ENCODE assay signal across 18 mouse cellular contexts in genomic region chr16:21969874-21970273, GRCm38 (mm10). TPM values are rescaled to one million over a fixed set of nuclear protein-coding genes. Genes with fewer than 3 reads are reported as not detected.
A peak's percentile ranks its signal among the peaks of the same experiment; 100 is the strongest.
DNase-seq lines count a peak whose midpoint lies in the region; ATAC-seq lines count a peak whose summit lies in the region.
"Had no signal": no experiment of that assay in that cellular context is flagged by ENCODE, and none has a peak within 500 bp of the region (broad histone marks: within the 10 kb centered on the region; RNA-seq: fewer than 3 reads in every experiment).

No protein-coding gene starts in this region.

- H3K36me3 ChIP-seq in embryonic facial prominence, embryonic 11.5 days (replicated peaks; ENCODE audit: control insufficient read depth, insufficient read depth, low read depth, low read length), result no peaks in the 10 kb centered on the region
- no peaks in the 10 kb centered on the region for H3K36me3 ChIP-seq in embryonic facial prominence, embryonic 10.5 days (replicated peaks)
- no peaks in the 10 kb centered on the region for H3K36me3 ChIP-seq in heart, embryonic 12.5 days
- no peaks in the 10 kb centered on the region for H3K36me3 ChIP-seq in midbrain, embryonic 12.5 days
- no peaks in the 10 kb centered on the region for H3K36me3 ChIP-seq in midbrain, embryonic 14.5 days (ENCODE audit: control insufficient read depth, insufficient read depth, low read length)
- H3K36me3 ChIP-seq in embryonic facial prominence, embryonic 15.5 days, result no peaks in the 10 kb centered on the region
- H3K36me3 ChIP-seq: embryonic facial prominence, embryonic 12.5 days; forebrain, embryonic 15.5 days had no signal

- no peak overlapping the region for H3K27ac ChIP-seq in embryonic facial prominence, embryonic 11.5 days (replicated peaks; ENCODE audit: low read depth, low read length)
- no peak overlapping the region for H3K27ac ChIP-seq in embryonic facial prominence, embryonic 10.5 days (replicated peaks)
- H3K27ac ChIP-seq in heart, embryonic 12.5 days (ENCODE audit: poor library complexity, severe bottlenecking), result no peak overlapping the region
- no peak overlapping the region for H3K27ac ChIP-seq in midbrain, embryonic 12.5 days (replicated peaks)
- H3K27ac ChIP-seq in midbrain, embryonic 14.5 days (replicated peaks; ENCODE audit: low read depth, low read length), result no peak overlapping the region
- H3K27ac ChIP-seq in embryonic facial prominence, embryonic 15.5 days (replicated peaks), result no peak overlapping the region
- H3K27ac ChIP-seq: embryonic facial prominence, embryonic 12.5 days; forebrain, embryonic 15.5 days; hindbrain, embryonic 14.5 days had no signal

- H3K4me1 ChIP-seq in embryonic facial prominence, embryonic 11.5 days (ENCODE audit: control insufficient read depth, insufficient read depth, low read length), result no peaks in the 10 kb centered on the region
- 0 out of 2 replicates have a peak, but pooled peaks cover 4% of the 10 kb centered on the region for H3K4me1 ChIP-seq in embryonic facial prominence, embryonic 10.5 days
- no peaks in the 10 kb centered on the region for H3K4me1 ChIP-seq in heart, embryonic 12.5 days (replicated peaks)
- H3K4me1 ChIP-seq in midbrain, embryonic 12.5 days, result no peaks in the 10 kb centered on the region
- H3K4me1 ChIP-seq in midbrain, embryonic 14.5 days (ENCODE audit: control insufficient read depth, insufficient read depth, low read length), result no peaks in the 10 kb centered on the region
- no peaks in the 10 kb centered on the region for H3K4me1 ChIP-seq in embryonic facial prominence, embryonic 15.5 days
- H3K4me1 ChIP-seq: embryonic facial prominence, embryonic 12.5 days; forebrain, embryonic 15.5 days had no signal

- H3K4me3 ChIP-seq in embryonic facial prominence, embryonic 11.5 days (ENCODE audit: low read depth, low read length), result no peak overlapping the region
- no peak overlapping the region for H3K4me3 ChIP-seq in embryonic facial prominence, embryonic 10.5 days
- H3K4me3 ChIP-seq in heart, embryonic 12.5 days, result no peak overlapping the region
- H3K4me3 ChIP-seq in midbrain, embryonic 12.5 days, result no peak overlapping the region
- no peak overlapping the region for H3K4me3 ChIP-seq in midbrain, embryonic 14.5 days (replicated peaks; ENCODE audit: low read depth, low read length)
- H3K4me3 ChIP-seq in embryonic facial prominence, embryonic 15.5 days (replicated peaks), result no peak overlapping the region
- H3K4me3 ChIP-seq: embryonic facial prominence, embryonic 12.5 days; forebrain, embryonic 15.5 days had no signal

- H3K9ac ChIP-seq in embryonic facial prominence, embryonic 11.5 days (replicated peaks; ENCODE audit: low read length), result no peak overlapping the region
- no peak overlapping the region for H3K9ac ChIP-seq in heart, embryonic 12.5 days
- no peak overlapping the region for H3K9ac ChIP-seq in midbrain, embryonic 12.5 days (replicated peaks)
- no peak overlapping the region for H3K9ac ChIP-seq in midbrain, embryonic 14.5 days (replicated peaks; ENCODE audit: low read length)
- no peak overlapping the region for H3K9ac ChIP-seq in embryonic facial prominence, embryonic 15.5 days
- H3K9ac ChIP-seq: embryonic facial prominence, embryonic 12.5 days; forebrain, embryonic 15.5 days; hindbrain, embryonic 14.5 days had no signal

- no peaks in the 10 kb centered on the region for H3K9me3 ChIP-seq in embryonic facial prominence, embryonic 11.5 days (replicated peaks; ENCODE audit: control insufficient read depth, low read length)
- H3K9me3 ChIP-seq in embryonic facial prominence, embryonic 10.5 days, result no peaks in the 10 kb centered on the region
- no peaks in the 10 kb centered on the region; the same call in 1 of the 2 replicates for H3K9me3 ChIP-seq in heart, embryonic 12.5 days (replicated peaks)
- no peaks in the 10 kb centered on the region for H3K9me3 ChIP-seq in midbrain, embryonic 12.5 days
- no peaks in the 10 kb centered on the region for H3K9me3 ChIP-seq in midbrain, embryonic 14.5 days (ENCODE audit: control insufficient read depth, low read length)
- H3K9me3 ChIP-seq in embryonic facial prominence, embryonic 15.5 days (replicated peaks), result no peaks in the 10 kb centered on the region
- H3K9me3 ChIP-seq: embryonic facial prominence, embryonic 12.5 days; forebrain, embryonic 15.5 days had no signal

- no peak overlapping the region for H3K4me2 ChIP-seq in embryonic facial prominence, embryonic 11.5 days (ENCODE audit: low read depth, low read length)
- no peak overlapping the region for H3K4me2 ChIP-seq in heart, embryonic 12.5 days
- no peak overlapping the region for H3K4me2 ChIP-seq in midbrain, embryonic 12.5 days (replicated peaks)
- H3K4me2 ChIP-seq in midbrain, embryonic 14.5 days (ENCODE audit: low read length), result no peak overlapping the region
- no peak overlapping the region for H3K4me2 ChIP-seq in embryonic facial prominence, embryonic 15.5 days (replicated peaks)
- H3K4me2 ChIP-seq: embryonic facial prominence, embryonic 12.5 days; forebrain, embryonic 15.5 days; hindbrain, embryonic 14.5 days had no signal

- H3K27me3 ChIP-seq in embryonic facial prominence, embryonic 11.5 days (ENCODE audit: control insufficient read depth, insufficient read depth, low read length), result no peaks in the 10 kb centered on the region
- peaks cover 5% of the 10 kb centered on the region; the same call in 1 of the 2 replicates for H3K27me3 ChIP-seq in embryonic facial prominence, embryonic 10.5 days (replicated peaks; ENCODE audit: low read depth, poor library complexity, severe bottlenecking)
- no peaks in the 10 kb centered on the region for H3K27me3 ChIP-seq in heart, embryonic 12.5 days (replicated peaks)
- no peaks in the 10 kb centered on the region for H3K27me3 ChIP-seq in midbrain, embryonic 12.5 days
- H3K27me3 ChIP-seq in midbrain, embryonic 14.5 days (ENCODE audit: control insufficient read depth, insufficient read depth, low read length), result no peaks in the 10 kb centered on the region
- H3K27me3 ChIP-seq in embryonic facial prominence, embryonic 15.5 days, result no peaks in the 10 kb centered on the region
- H3K27me3 ChIP-seq: embryonic facial prominence, embryonic 12.5 days; forebrain, embryonic 15.5 days had no signal

- no peak for DNase-seq in embryonic facial prominence, embryonic 11.5 days (ENCODE audit: low spot score)
- no peak for DNase-seq in embryonic facial prominence, embryonic 10.5 days (ENCODE audit: low spot score)
- no peak for DNase-seq in heart, adult 11 months
- DNase-seq in midbrain, embryonic 14.5 days, result no peak
- DNase-seq in kidney, adult 18-20 months, result no peak
- DNase-seq: adrenal gland, postnatal 25 days; cerebellum, adult 18-20 months; cerebellum, postnatal 10 days; gastrocnemius, postnatal 14 days; heart, postnatal 10 days had no signal

- ATAC-seq in embryonic facial prominence, embryonic 11.5 days (replicated peaks; ENCODE audit: insufficient number of reproducible peaks, low FRiP score, low TSS enrichment, low read depth), result 0 out of 2 replicates have a peak, but pooled peaks have one; percentile 39
- ATAC-seq in heart, embryonic 12.5 days (ENCODE audit: insufficient number of reproducible peaks, low FRiP score), result 0 out of 2 replicates have a peak, but pooled peaks have one; percentile 39
- ATAC-seq in midbrain, embryonic 12.5 days (ENCODE audit: low FRiP score, low read depth), result peak; percentile 30; the same call in 1 of the 2 replicates
- no peak for ATAC-seq in midbrain, embryonic 14.5 days (ENCODE audit: low FRiP score, low TSS enrichment)
- ATAC-seq in embryonic facial prominence, embryonic 15.5 days (ENCODE audit: insufficient number of reproducible peaks, low FRiP score, low TSS enrichment, low read depth), result peak; percentile 39; the same call in 1 of the 2 replicates
- ATAC-seq: forebrain, embryonic 15.5 days; intestine, embryonic 16.5 days had no signal

- 88% methylated on average over 5 of the region's 5 CpGs for WGBS in embryonic facial prominence, embryonic 11.5 days
- 79% methylated on average over 5 of the region's 5 CpGs for WGBS in embryonic facial prominence, embryonic 10.5 days
- WGBS in heart, embryonic 12.5 days, result 81% methylated on average over 5 of the region's 5 CpGs
- 80% methylated on average over 3 of the region's 5 CpGs for WGBS in midbrain, embryonic 12.5 days
- WGBS in midbrain, embryonic 14.5 days, result 88% methylated on average over 5 of the region's 5 CpGs
- WGBS in embryonic facial prominence, embryonic 15.5 days, result 76% methylated on average over 5 of the region's 5 CpGs

RNA-seq across cellular contexts. Expression of gene Tmem41a, which starts 22.5 kb away (rescaled TPM):
- 37.5 and 38.3 TPM in 2 replicates for polyA plus RNA-seq in embryonic facial prominence, embryonic 11.5 days (2014; fragmentation: Nextera tagmentation; extraction: Ambion mirVana)
- 42.7 and 48.2 TPM in 2 replicates for polyA plus RNA-seq in embryonic facial prominence, embryonic 10.5 days (2016; fragmentation: Nextera tagmentation; extraction: Ambion mirVana)
- polyA plus RNA-seq in heart, embryonic 12.5 days (2016; fragmentation: Nextera tagmentation; extraction: Ambion mirVana), result 37.6 and 37.8 TPM in 2 replicates
- 26.7 and 29.9 TPM in 2 replicates for polyA plus RNA-seq in midbrain, embryonic 12.5 days (2016; fragmentation: Nextera tagmentation; extraction: Ambion mirVana)
- 40.7 and 41.3 TPM in 2 replicates for polyA plus RNA-seq in midbrain, embryonic 14.5 days (2014; fragmentation: Nextera tagmentation; extraction: Ambion mirVana)
- polyA plus RNA-seq in embryonic facial prominence, embryonic 15.5 days (2015; fragmentation: Nextera tagmentation; extraction: Ambion mirVana), result 38.6 and 42.4 TPM in 2 replicates

RNA-seq across cellular contexts. Expression of gene Liph, which starts 25.6 kb away (rescaled TPM):
- not detected in 2 replicates for polyA plus RNA-seq in embryonic facial prominence, embryonic 11.5 days (2014; fragmentation: Nextera tagmentation; extraction: Ambion mirVana)
- 0.20 and 0.52 TPM in 2 replicates for polyA plus RNA-seq in embryonic facial prominence, embryonic 10.5 days (2016; fragmentation: Nextera tagmentation; extraction: Ambion mirVana)
- 0.18 and 0.27 TPM in 2 replicates for polyA plus RNA-seq in heart, embryonic 12.5 days (2016; fragmentation: Nextera tagmentation; extraction: Ambion mirVana)
- 0.25 and 0.40 TPM in 2 replicates for polyA plus RNA-seq in midbrain, embryonic 12.5 days (2016; fragmentation: Nextera tagmentation; extraction: Ambion mirVana)
- 0.25 and 0.77 TPM in 2 replicates for polyA plus RNA-seq in midbrain, embryonic 14.5 days (2014; fragmentation: Nextera tagmentation; extraction: Ambion mirVana)
- polyA plus RNA-seq in embryonic facial prominence, embryonic 15.5 days (2015; fragmentation: Nextera tagmentation; extraction: Ambion mirVana), result 5.8 and 6.7 TPM in 2 replicates
- polyA plus RNA-seq: adrenal gland, adult 2 months had no signal

RNA-seq across cellular contexts. Expression of gene Senp2, which starts 39.4 kb away (rescaled TPM):
- 60.2 and 62.4 TPM in 2 replicates for polyA plus RNA-seq in embryonic facial prominence, embryonic 11.5 days (2014; fragmentation: Nextera tagmentation; extraction: Ambion mirVana)
- 69.1 and 69.8 TPM in 2 replicates for polyA plus RNA-seq in embryonic facial prominence, embryonic 10.5 days (2016; fragmentation: Nextera tagmentation; extraction: Ambion mirVana)
- 36.8 and 37.2 TPM in 2 replicates for polyA plus RNA-seq in heart, embryonic 12.5 days (2016; fragmentation: Nextera tagmentation; extraction: Ambion mirVana)
- polyA plus RNA-seq in midbrain, embryonic 12.5 days (2016; fragmentation: Nextera tagmentation; extraction: Ambion mirVana), result 66.0 and 66.6 TPM in 2 replicates
- polyA plus RNA-seq in midbrain, embryonic 14.5 days (2014; fragmentation: Nextera tagmentation; extraction: Ambion mirVana), result 41.1 and 58.4 TPM in 2 replicates
- polyA plus RNA-seq in embryonic facial prominence, embryonic 15.5 days (2015; fragmentation: Nextera tagmentation; extraction: Ambion mirVana), result 38.7 and 46.0 TPM in 2 replicates
